Mouse (Mus musculus) heart, embryonic 15.5 days (tissue): ENCODE measurements around the gene Tmem178b. TPM values are rescaled to one million over a fixed set of nuclear protein-coding genes. Genes with fewer than 3 reads are reported as not detected.

Experiments used
- ATAC-seq: fragments of 200-750 bp; cut with Nextera tagmentation; replicated peaks from 2 replicates; pipeline ENCODE4 v1.8.0; 2017; ENCODE audit warnings: low read depth, moderate TSS enrichment; ENCODE audit not compliant: insufficient number of reproducible peaks, insufficient read depth, low FRiP score
- H3K27ac ChIP-seq: fragments of 300-500 bp; sonication (generic); 2 replicates; pipeline ENCODE4 v1.5.1; 2015; ENCODE audit warnings: mild to moderate bottlenecking, inconsistent platforms
- H3K27me3 ChIP-seq: fragments of 300-500 bp; sonication (generic); 2 replicates; pipeline ENCODE4 v1.6.1; 2015; ENCODE audit warnings: inconsistent platforms
- H3K36me3 ChIP-seq: fragments of 300-500 bp; sonication (generic); 2 replicates; pipeline ENCODE4 v1.6.1; 2015; ENCODE audit warnings: mild to moderate bottlenecking, inconsistent platforms
- H3K4me1 ChIP-seq: fragments of 300-500 bp; sonication (generic); replicated peaks from 2 replicates; pipeline ENCODE4 v1.6.1; 2015; ENCODE audit warnings: inconsistent platforms
- H3K4me2 ChIP-seq: fragments of 300-500 bp; sonication (generic); 2 replicates; pipeline ENCODE4 v1.6.1; 2015; ENCODE audit warnings: inconsistent platforms, mild to moderate bottlenecking, moderate library complexity
- H3K4me3 ChIP-seq: fragments of 300-500 bp; sonication (generic); 2 replicates; pipeline ENCODE4 v1.5.1; 2015; ENCODE audit warnings: mild to moderate bottlenecking, inconsistent platforms
- H3K9ac ChIP-seq: fragments of 300-500 bp; sonication (generic); 2 replicates; pipeline ENCODE4 v1.6.1; 2015; ENCODE audit warnings: mild to moderate bottlenecking, inconsistent platforms
- H3K9me3 ChIP-seq: fragments of 300-500 bp; sonication (generic); replicated peaks from 2 replicates; pipeline ENCODE4 v1.6.1; 2016; ENCODE audit warnings: inconsistent platforms
- WGBS: fragments of 180-500 bp; shearing (Covaris S2); methylation state at CpG from one replicate; pipeline ENCODE4 v1.1.7; 2015; ENCODE audit warnings: mixed read lengths; 5-methylcytosine and 5-hydroxymethylcytosine counted together
- polyA plus RNA-seq: library from polyadenylated mRNA; unstranded; fragments of >200 nt; fragmentation: Nextera tagmentation; extraction: Ambion mirVana; gene quantifications from 2 replicates; pipeline ENCODE4 v1.2.1, GENCODE M21; 2015

The Tmem178b gene
- polyA plus RNA-seq, 1 experiment from 2014 or later: 0.01 TPM

DNA sequence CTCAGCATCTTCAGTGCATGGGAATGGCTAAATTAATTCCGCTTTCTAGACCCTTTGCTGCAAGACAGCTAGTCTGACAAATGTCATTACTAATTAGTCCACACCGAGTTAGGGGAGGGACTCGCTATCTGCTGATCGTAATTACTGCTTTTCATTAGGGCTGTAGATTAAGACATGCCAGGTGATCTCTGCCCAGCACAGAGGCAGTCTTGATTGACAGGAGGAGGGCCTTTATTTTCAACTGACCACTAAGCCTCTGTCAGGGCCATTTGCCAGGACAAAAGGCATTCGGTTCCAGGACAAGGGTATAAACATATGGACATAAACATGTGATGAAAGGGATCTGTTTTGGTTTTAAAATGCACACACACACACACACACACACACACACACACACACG, 264.3 kb downstream of the Tmem178b start:
- Histone ChIP-seq H3K4me2 (no peak overlapping the region), H3K36me3 (no peaks in the 10 kb centered on the region), H3K27ac (no peak overlapping the region), H3K27me3 (no peaks in the 10 kb centered on the region), H3K4me1 (no peaks in the 10 kb centered on the region), H3K9ac (no peak overlapping the region), H3K4me3 (no peak overlapping the region), H3K9me3 (no peaks in the 10 kb centered on the region)
- WGBS: 61% methylated on average over 6 of the region's 6 CpGs
- no peak for ATAC-seq

DNA sequence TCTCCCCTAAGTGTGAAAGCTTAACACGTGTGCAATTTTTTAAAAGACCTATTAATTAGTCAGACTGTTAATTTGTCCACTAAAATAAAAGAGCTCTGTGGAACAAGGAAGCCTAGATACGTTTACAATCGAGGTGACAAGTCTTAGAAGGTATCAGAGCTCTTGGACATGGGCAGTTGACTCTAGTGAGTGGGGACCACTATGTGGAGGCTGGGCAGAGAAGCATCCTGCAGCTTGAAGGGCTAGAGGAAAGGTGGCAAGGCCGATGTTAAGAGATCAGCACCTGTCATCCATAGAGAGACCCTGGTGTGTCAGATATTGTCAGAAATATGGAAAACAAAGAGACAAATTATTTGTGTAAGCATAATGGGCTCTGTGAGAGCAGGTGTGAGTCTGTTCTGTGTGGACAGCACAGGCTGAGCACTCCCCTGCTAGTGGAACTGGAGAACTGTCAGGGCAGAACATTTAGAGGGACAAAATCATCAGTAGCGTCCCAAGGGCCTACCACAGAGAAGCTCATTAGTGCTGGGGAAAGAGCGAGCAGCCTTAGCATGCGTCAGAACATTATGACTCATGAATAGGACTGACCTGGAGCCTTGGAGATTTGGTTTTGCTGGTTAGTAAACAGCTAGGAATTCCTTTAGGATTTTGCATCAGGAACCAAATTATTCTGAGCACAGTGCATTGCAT, 264.9 kb downstream of the Tmem178b start:
- no peak for ATAC-seq
- Histone ChIP-seq H3K27me3 (no peaks in the 10 kb centered on the region), H3K9ac (no peak overlapping the region), H3K27ac (no peak overlapping the region), H3K4me3 (no peak overlapping the region), H3K9me3 (no peaks in the 10 kb centered on the region), H3K36me3 (no peaks in the 10 kb centered on the region), H3K4me1 (no peaks in the 10 kb centered on the region), H3K4me2 (no peak overlapping the region)
- WGBS: 76% methylated on average over 7 of the region's 7 CpGs

DNA sequence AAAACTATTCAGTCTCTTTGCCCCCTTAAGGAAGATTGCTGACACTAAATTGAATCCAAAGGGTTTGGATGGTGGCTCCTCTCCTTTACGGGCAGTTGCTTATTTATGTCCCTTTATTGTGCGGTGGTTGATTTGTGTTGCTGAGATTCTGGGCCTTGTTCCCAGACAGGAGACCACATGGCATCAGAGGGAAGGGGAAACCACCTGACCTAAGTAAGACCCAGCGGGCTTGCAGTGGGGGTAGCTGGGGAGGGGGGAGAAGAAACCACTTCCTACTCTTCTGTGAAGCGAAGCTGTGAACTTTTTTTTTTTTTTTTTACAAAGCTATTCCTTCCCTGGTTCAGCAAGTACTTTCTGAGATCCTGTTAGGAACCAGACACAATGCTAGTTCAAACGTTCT, 269.5 kb downstream of the Tmem178b start:
- ATAC-seq: no peak
- Histone ChIP-seq H3K27ac (no peak overlapping the region), H3K9ac (no peak overlapping the region), H3K4me2 (no peak overlapping the region), H3K36me3 (no peaks in the 10 kb centered on the region), H3K9me3 (no peaks in the 10 kb centered on the region), H3K4me3 (no peak overlapping the region), H3K27me3 (no peaks in the 10 kb centered on the region), H3K4me1 (no peaks in the 10 kb centered on the region)
- 32% methylated on average over 5 of the region's 5 CpGs for WGBS

DNA sequence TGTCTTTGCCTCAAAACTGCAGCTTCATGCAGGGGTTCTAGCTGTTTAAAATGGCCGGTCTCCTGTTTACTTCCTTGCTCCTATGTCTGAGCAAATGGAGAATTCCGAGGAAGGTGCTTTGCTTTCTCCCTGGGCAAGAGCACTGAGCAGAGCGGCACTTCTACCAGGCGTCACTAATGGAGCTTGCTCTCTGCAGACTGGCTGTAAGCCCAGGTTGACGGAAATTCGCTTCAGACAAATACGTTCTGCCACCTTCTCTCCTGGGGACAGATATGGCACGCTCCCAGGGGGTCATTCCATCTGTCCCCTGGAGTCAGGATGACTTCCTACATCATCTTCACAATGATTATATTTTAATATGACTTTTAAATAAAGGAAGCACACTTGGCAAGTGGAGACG, 271.3 kb downstream of the Tmem178b start:
- Histone ChIP-seq H3K36me3 (no peaks in the 10 kb centered on the region), H3K27ac (no peak overlapping the region), H3K9ac (no peak overlapping the region), H3K4me3 (no peak overlapping the region), H3K4me2 (no peak overlapping the region), H3K27me3 (no peaks in the 10 kb centered on the region), H3K4me1 (no peaks in the 10 kb centered on the region), H3K9me3 (no peaks in the 10 kb centered on the region)
- ATAC-seq: no peak
- WGBS: 53% methylated on average over 9 of the region's 9 CpGs

DNA sequence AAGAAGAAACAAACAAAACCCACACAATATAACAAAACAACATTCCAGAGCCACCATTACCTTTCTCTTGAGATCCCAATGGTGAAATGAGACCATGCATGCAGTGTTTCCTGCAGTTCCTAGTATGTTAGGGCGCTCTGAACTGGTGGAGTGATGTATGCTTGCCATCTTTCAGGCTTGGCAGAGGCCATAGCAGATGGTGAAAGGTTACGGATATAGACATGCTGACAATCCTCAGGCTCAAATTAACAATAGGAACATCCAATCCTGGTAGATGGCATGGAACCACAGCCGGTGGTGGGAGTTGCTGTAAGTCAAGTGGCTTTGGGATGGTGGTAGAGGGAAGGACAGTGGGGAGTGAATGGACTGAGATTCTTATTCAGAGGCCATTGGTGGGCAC, 272.5 kb downstream of the Tmem178b start:
- no peaks in the 10 kb centered on the region for H3K27me3 ChIP-seq
- no peak overlapping the region for H3K4me2 ChIP-seq
- H3K4me1 ChIP-seq: no peaks in the 10 kb centered on the region
- ATAC-seq: no peak
- H3K27ac ChIP-seq: no peak overlapping the region
- no peaks in the 10 kb centered on the region for H3K9me3 ChIP-seq
- no peak overlapping the region for H3K4me3 ChIP-seq
- no peaks in the 10 kb centered on the region for H3K36me3 ChIP-seq
- WGBS: 83% methylated on average over 3 of the region's 3 CpGs
- H3K9ac ChIP-seq: no peak overlapping the region

DNA sequence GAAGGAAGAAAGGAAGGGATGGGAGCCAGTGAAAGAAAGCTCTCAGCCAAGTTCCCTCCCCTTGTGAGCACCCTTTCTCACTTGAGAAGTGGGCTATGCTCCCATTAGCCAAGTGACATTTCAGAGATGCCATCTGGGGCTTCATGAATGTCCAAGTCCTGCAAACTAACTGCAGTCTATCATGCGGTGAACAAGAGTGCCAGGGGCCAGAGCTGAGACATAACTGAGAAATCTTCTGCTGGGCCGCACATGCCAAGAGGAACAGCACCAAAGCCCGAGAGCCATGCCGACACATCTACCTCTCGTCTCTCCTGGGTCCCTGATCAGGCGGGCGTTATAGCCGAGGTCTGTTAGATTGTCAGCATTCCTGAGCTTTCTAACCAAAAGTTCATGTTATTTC, 279.2 kb downstream of the Tmem178b start:
- no peak for ATAC-seq
- Histone ChIP-seq H3K4me3 (no peak overlapping the region), H3K9ac (no peak overlapping the region), H3K36me3 (no peaks in the 10 kb centered on the region), H3K4me2 (no peak overlapping the region), H3K27ac (no peak overlapping the region), H3K9me3 (no peaks in the 10 kb centered on the region), H3K4me1 (no peaks in the 10 kb centered on the region), H3K27me3 (no peaks in the 10 kb centered on the region)
- WGBS: 83% methylated on average over 8 of the region's 8 CpGs

DNA sequence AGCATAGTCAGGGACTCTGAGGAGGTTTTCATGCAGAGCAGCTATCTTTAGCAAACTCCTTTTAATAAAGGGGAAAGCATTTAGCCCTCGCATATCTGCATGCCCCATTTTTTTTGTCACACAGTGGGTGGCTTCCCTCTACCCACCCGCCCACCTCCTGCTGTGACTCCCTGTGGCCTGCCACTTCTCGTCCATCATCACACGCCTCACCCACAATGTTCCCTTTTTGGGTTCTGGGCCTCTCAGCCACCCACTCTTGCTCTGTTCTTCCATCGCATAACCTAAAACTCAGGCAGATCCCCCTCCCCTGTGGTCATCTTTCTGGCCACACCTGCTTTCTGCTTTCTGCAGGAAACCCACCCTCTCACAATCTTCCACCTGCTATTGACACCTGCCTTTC, 288.3 kb downstream of the Tmem178b start:
- Histone ChIP-seq H3K4me3 (no peak overlapping the region), H3K9me3 (no peaks in the 10 kb centered on the region), H3K9ac (no peak overlapping the region), H3K36me3 (no peaks in the 10 kb centered on the region), H3K4me1 (no peaks in the 10 kb centered on the region), H3K4me2 (no peak overlapping the region), H3K27ac (no peak overlapping the region), H3K27me3 (no peaks in the 10 kb centered on the region)
- 67% methylated on average over 5 of the region's 5 CpGs for WGBS
- ATAC-seq: no peak

DNA sequence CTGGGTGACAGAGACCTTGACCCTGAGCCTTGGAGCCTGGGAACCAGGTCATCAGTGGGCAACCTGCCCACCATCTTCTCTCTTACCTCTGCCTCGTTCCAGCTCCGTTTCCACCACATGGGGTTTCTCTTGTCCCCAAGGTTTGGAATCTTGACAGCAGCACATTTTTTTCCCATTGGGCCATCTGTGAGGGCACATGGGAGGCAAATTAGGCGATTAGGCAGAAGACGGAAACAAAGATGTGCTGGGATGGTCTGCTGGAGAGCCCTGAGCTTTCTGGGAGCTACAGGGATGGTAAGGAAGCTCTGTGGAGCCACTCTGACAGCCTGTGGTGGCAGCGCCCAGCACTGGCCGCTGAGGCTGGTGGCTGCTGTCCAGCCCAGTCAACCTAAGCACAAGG, 300.5 kb downstream of the Tmem178b start:
- no peak for ATAC-seq
- WGBS: 57% methylated on average over 6 of the region's 6 CpGs
- Histone ChIP-seq H3K27me3 (no peaks in the 10 kb centered on the region), H3K4me1 (no peaks in the 10 kb centered on the region), H3K36me3 (no peaks in the 10 kb centered on the region), H3K4me2 (no peak overlapping the region), H3K9ac (no peak overlapping the region), H3K4me3 (no peak overlapping the region), H3K9me3 (no peaks in the 10 kb centered on the region), H3K27ac (no peak overlapping the region)

DNA sequence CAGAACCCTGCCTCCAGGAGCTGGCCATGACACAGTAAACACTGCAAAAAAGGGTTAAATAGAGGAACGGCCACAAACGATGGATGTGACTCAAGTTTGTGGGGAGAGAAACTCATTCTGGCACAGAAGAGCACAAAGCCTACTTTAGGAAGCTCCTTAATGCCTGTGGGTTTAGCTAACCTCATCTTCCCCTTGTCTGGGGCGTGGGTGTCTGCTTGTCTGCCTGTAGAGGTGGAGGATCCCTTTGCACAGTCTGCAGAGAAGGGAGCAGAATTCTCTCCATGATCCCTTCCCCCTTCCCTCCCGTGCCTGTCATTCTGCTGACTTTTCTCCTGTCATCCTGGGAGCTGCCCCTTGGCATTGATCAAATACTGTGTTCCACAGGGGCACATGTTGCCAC, 304.8 kb downstream of the Tmem178b start:
- WGBS: 46% methylated on average over 4 of the region's 4 CpGs

DNA sequence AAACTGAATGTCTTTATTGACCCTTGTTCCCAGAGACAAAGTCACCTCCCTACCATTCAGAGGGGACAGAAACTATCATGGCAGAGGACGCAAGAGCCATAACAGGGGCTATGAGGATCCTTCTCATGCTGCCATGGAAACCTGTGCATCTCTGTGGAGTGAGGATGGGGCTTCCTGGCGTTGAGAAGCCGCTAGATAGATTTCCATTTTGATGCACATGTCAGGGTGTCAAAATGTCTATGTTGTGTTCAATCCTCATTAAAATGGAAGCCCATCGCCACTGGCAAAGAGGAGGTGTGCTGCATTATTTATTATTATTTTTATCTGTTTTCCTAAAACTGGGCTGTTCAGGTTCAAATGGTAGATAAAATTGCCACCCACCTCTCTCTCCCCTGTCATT, 307.5 kb downstream of the Tmem178b start:
- no peaks in the 10 kb centered on the region for H3K27me3 ChIP-seq
- H3K9me3 ChIP-seq: no peaks in the 10 kb centered on the region
- H3K36me3 ChIP-seq: no peaks in the 10 kb centered on the region
- H3K27ac ChIP-seq: no peak overlapping the region
- no peak overlapping the region for H3K4me2 ChIP-seq
- H3K9ac ChIP-seq: no peak overlapping the region
- WGBS: 85% methylated on average over 4 of the region's 4 CpGs
- no peak for ATAC-seq
- no peak overlapping the region for H3K4me3 ChIP-seq
- no peaks in the 10 kb centered on the region for H3K4me1 ChIP-seq

More for the DNA sequence above, 304.8 kb downstream of the Tmem178b start:
- Histone ChIP-seq H3K9me3 (no peaks in the 10 kb centered on the region), H3K4me1 (no peaks in the 10 kb centered on the region), H3K27me3 (no peaks in the 10 kb centered on the region), H3K27ac (no peak overlapping the region), H3K9ac (no peak overlapping the region), H3K4me2 (no peak overlapping the region), H3K36me3 (no peaks in the 10 kb centered on the region), H3K4me3 (no peak overlapping the region)
- no peak for ATAC-seq

DNA sequence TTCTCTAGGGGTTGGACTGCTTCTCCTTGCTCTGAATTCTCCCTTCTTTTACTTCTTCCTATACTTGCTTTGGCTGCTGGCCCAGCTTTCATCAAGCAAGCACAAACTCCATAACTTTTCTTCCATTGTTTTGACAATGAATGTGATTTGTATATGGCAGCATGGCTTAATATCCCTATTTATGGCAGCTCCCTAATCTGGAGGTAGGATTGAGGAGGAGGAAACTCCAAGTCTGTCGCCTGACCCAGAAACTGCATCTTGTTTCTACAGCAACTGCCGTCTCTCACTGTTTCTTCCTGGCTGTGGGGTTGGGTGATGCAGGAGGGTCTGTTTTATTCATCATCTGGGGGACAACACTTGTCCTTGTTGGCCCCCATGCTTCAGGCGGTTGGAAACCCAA, 327.6 kb downstream of the Tmem178b start:
- no peak overlapping the region for H3K4me2 ChIP-seq
- no peaks in the 10 kb centered on the region for H3K36me3 ChIP-seq
- H3K9me3 ChIP-seq: no peaks in the 10 kb centered on the region
- WGBS: 58% methylated on average over 3 of the region's 3 CpGs
- no peaks in the 10 kb centered on the region for H3K4me1 ChIP-seq
- no peak overlapping the region for H3K27ac ChIP-seq
- no peak overlapping the region for H3K9ac ChIP-seq
- ATAC-seq: no peak
- 0 out of 2 replicates have a peak, but pooled peaks cover 3% of the 10 kb centered on the region for H3K27me3 ChIP-seq
- H3K4me3 ChIP-seq: no peak overlapping the region

DNA sequence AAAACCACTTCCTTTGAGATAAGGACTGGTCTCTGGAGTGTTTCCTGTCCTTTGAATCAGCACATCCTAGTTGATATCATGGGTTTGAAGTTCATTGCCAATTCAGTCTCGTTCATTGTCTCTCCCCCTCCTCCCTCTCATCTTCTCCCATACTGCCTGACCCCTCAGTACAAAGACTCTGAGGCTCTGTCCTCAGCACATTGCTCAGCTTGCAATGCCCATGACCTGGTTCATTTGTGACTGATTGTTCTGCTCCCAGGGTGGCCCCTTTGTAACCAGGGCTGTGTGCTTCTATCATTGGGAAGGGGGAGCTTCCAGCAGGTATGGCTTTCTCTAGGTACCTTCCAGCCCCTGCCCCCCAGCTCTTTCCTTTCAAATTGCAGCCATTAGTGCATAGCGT, 329.5 kb downstream of the Tmem178b start:
- Histone ChIP-seq H3K36me3 (no peaks in the 10 kb centered on the region), H3K4me3 (no peak overlapping the region), H3K27me3 (0 out of 2 replicates have a peak, but pooled peaks cover 6% of the 10 kb centered on the region), H3K27ac (no peak overlapping the region), H3K4me2 (no peak overlapping the region), H3K9me3 (no peaks in the 10 kb centered on the region), H3K4me1 (no peaks in the 10 kb centered on the region), H3K9ac (no peak overlapping the region)
- no peak for ATAC-seq
- WGBS: 60% methylated on average over 2 of the region's 2 CpGs
